Mouse (Mus musculus): ENCODE results near the gene H13. TPM values are rescaled to one million over a fixed set of nuclear protein-coding genes. Genes with fewer than 3 reads are reported as not detected.

Gene H13
- total and polyA plus RNA-seq, 2 experiments from 2014 or later, result 162 to 196 TPM

DNA sequence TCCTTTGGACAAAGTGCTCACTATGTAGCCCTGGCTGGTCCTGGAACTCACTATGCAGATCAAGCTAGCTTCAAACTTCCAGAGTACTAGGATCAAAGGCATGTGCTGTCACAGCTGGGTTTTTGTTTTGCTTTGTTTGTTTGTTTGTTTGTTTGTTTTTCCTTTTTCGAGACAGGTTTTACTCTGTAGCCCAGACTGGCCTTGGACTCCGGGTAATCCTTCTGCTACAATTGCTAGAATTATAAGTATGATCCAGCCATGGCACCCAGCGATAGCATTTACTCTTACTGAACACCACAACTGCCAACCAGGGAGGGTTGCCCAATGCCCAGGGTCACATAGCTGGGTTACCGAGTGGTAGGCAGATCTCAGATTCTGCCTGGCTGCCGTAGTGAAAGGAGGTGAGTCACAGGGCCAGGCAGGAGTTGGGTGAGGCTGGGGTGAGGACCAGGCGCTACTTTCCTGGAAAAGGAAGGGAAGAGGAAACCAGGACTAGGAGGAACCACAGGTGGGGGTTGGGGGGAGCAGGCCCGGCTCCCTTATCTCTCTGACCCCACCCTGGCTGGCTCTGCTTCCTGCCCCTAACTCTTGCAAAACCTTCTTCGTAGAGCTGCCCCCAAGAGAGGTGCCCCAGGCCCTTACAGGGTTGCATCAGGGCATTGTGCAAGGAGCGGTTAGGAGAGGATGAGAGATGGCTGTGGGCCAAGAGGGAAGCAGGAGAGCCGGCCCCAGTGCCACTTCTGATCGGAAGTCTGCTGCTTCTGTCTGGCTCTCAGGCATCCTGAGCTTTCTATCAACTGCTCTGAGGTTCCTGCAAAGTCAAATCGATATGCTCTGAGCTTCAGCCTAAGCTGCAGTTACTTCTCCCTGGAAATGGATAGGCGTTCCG is 72.1 kb downstream of the H13 start:
- Histone ChIP-seq H3K4me1 (ENCODE audit: insufficient read depth, low read length) (peaks cover 3% of the 10 kb centered on the region; the same call in 1 of the 2 replicates), H3K9ac (replicated peaks; ENCODE audit: low read length) (no peak overlapping the region)

DNA sequence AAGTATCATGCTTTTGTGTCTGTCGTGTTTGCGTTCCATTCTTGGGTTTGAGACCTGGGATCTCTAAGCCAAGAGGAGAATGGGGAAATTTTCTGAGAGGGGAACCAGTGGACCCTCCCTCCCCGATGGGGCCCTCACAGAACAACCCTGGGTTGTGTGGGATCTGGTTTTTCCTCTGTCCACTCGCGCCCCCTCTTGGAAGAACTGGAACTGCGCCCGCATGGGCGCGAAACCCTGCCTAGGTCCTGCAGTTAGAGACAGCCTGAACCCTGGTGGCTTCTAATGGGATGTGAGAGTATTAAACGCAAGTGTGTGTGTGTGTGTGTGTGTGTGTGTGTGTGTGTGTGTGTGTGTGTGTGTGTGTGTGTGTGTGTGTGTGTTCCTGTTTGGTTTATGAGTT is 73.2 kb downstream of the H13 start:
- 0 out of 2 replicates have a peak, but pooled peaks cover 3% of the 10 kb centered on the region for H3K4me1 ChIP-seq (ENCODE audit: insufficient read depth, low read length)
- no peaks in the 10 kb centered on the region for H3K9me3 ChIP-seq (ENCODE audit: low read length)
- ATAC-seq (peak; percentile 60), DNase-seq (ENCODE audit: low spot score) (peak; percentile 75)
- H3K4me2 ChIP-seq (ENCODE audit: low read depth, low read length), result no peak overlapping the region
- H3K27ac ChIP-seq, result peak overlapping the region; percentile 12; the same call in 1 of the 2 replicates
- H3K4me3 ChIP-seq (ENCODE audit: low read length), result no peak overlapping the region
- peak; percentile 75 for TF ChIP-seq CTCF (IDR thresholded peaks at IDR 0.05; ENCODE audit: low read depth)
- H3K36me3 ChIP-seq (ENCODE audit: insufficient read depth, low read length), result no peaks in the 10 kb centered on the region
- WGBS, result 17% methylated on average over 10 of the region's 10 CpGs
- no peaks in the 10 kb centered on the region for H3K27me3 ChIP-seq (ENCODE audit: insufficient read depth, low read length)
- H3K9ac ChIP-seq (replicated peaks; ENCODE audit: low read length), result no peak overlapping the region

More for the DNA sequence above, 72.1 kb downstream of the H13 start:
- no peak for TF ChIP-seq CTCF (IDR thresholded peaks at IDR 0.05; ENCODE audit: low read depth)
- Histone ChIP-seq H3K27me3 (ENCODE audit: insufficient read depth, low read length) (no peaks in the 10 kb centered on the region), H3K4me2 (ENCODE audit: low read depth, low read length) (peak overlapping the region; percentile 24; the same call in 1 of the 2 replicates), H3K27ac (peak overlapping the region; percentile 27; the same call in 1 of the 2 replicates), H3K4me3 (ENCODE audit: low read length) (no peak overlapping the region), H3K36me3 (ENCODE audit: insufficient read depth, low read length) (no peaks in the 10 kb centered on the region), H3K9me3 (ENCODE audit: low read length) (no peaks in the 10 kb centered on the region)
- WGBS, result 44% methylated on average over 14 of the region's 14 CpGs
- ATAC-seq (peak; percentile 48), DNase-seq (ENCODE audit: low spot score) (peak; percentile 77)

DNA sequence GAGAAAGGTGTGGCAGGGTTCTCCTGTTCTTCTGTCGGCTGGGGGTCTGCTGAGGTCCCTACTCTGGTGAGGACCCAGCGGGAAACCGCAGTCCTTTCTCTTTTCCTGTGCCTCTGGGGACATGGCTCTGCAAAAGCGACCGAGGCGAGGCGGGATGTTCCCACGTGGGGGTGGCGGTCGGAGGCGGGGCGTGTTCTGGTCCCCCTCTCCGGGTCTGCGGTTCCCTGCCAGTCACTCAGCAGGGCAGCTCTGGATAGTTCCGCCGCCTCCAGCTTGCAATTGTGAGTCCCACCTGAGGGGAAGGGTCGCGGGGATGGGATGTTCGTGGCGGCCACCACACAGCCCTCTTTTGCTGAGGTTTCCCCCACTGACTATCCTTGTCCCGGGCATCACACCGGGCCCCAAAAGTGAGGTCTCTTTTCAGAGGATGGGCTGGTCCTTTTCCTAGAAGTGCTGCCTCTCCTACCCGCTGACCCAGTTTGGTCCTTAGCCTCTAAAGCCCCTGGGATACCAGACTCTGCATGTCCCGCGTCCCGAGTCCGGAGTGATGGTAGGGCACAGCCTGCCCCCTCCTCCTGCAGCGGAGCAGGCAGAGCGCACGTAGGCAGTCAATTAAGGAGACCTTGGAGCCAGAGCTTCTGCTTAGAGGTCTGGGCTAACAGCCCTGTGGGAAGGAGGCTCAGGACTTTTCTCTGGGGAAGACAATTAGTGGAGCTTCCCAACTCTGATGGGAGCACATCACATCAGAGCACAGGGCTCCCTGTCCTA is 84.9 kb downstream of the H13 start, which contains the start of gene Cox4i2:
Gene Cox4i2, plus strand, starts transcription at position 230 of the 768 bp plus-strand sequence.
- Histone ChIP-seq H3K4me3 (ENCODE audit: low read length) (peak within 1 kb of the TSS; percentile 18), H3K4me1 (ENCODE audit: insufficient read depth, low read length) (0 out of 2 replicates have a peak, but pooled peaks cover 4% of the 10 kb centered on the region), H3K36me3 (ENCODE audit: insufficient read depth, low read length) (no peaks in the 10 kb centered on the region), H3K9me3 (ENCODE audit: low read length) (no peaks in the 10 kb centered on the region), H3K27me3 (ENCODE audit: insufficient read depth, low read length) (no peaks in the 10 kb centered on the region), H3K4me2 (ENCODE audit: low read depth, low read length) (peak within 1 kb of the TSS; percentile 48), H3K9ac (replicated peaks; ENCODE audit: low read length) (0 out of 2 replicates have a peak within 1 kb of the TSS, but pooled peaks have one; percentile 2), H3K27ac (no peak within 1 kb of the TSS)
- 8% methylated on average over 29 of the region's 30 CpGs for WGBS
- ATAC-seq (no peak), DNase-seq (ENCODE audit: low spot score) (no peak)
- no peak for TF ChIP-seq CTCF (IDR thresholded peaks at IDR 0.05; ENCODE audit: low read depth)

DNA sequence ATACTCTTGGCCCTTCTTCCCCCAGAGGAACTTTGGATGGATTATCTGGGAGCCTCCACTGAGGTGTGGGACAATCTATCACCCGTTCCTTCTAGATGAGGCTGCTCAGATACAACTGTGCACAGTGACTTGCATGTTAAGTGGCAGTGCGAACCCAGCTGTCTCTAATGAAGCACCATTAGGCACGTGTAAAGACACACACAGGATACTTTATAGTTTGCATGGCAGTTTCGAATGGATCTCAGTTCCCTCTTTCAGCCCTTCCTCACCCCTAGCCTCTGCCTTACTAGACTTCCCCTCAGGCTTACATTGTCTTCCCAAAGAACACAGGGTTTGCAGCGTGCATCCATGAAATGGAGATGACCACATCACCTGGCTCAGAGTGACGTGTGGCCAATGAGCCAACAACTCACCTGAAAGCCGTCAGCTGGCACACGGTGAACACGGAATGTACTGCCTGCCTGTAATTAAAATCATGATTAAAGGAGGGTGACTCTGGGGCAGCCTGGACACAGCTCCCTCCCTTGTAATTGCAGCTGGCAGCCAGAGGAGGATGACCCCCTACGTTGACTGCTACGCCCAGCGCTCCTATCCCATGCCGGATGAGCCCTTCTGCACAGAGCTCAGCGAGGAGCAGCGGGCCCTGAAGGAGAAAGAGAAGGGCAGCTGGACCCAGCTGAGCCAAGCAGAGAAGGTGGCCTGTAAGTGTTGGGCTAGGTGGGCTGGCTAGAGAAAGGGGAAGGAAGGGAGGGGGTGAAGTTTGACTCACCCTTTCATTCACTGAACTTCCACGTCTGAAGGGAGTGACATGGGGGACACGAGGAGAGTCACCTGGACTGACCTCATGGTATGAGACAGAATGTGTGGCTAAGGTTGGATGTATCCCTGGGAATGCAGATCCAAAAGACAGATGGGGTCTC is 87.5 kb downstream of the H13 start:
- Histone ChIP-seq H3K4me1 (ENCODE audit: insufficient read depth, low read length) (0 out of 2 replicates have a peak, but pooled peaks cover 4% of the 10 kb centered on the region), H3K9me3 (ENCODE audit: low read length) (no peaks in the 10 kb centered on the region), H3K27ac (no peak overlapping the region), H3K9ac (replicated peaks; ENCODE audit: low read length) (no peak overlapping the region), H3K27me3 (ENCODE audit: insufficient read depth, low read length) (no peaks in the 10 kb centered on the region), H3K4me2 (ENCODE audit: low read depth, low read length) (no peak overlapping the region), H3K36me3 (ENCODE audit: insufficient read depth, low read length) (no peaks in the 10 kb centered on the region), H3K4me3 (ENCODE audit: low read length) (no peak overlapping the region)
- DNase-seq (ENCODE audit: low spot score), result no peak
- WGBS, result 65% methylated on average over 17 of the region's 17 CpGs
- TF ChIP-seq CTCF (IDR thresholded peaks at IDR 0.05; ENCODE audit: low read depth), result no peak; the same call in 1 of the 2 replicates
- ATAC-seq, result 0 out of 2 replicates have a peak, but pooled peaks have one; percentile 24

DNA sequence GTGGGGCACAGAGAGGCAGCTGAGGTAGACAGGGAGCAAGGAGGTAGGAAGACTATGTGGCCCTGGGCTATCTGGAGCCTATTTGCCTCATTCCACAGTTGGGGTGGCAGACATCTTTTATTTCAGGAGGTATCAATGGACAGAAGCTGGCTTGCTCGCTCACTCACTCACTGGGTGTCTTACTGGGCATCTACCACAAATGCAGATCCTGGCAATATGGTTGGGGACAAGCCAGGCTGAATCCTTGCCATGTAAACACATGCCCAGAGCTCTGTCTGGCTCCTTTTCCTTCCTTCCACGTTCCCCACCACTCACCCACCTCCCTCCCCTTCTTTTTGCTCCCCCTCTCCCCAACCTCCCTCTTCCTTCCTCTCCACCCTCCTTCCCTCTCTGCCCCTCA is 88.2 kb downstream of the H13 start:
- H3K36me3 ChIP-seq (ENCODE audit: insufficient read depth, low read length), result no peaks in the 10 kb centered on the region
- no peak overlapping the region for H3K27ac ChIP-seq
- 43% methylated on average over 2 of the region's 2 CpGs for WGBS
- no peak overlapping the region for H3K4me2 ChIP-seq (ENCODE audit: low read depth, low read length)
- ATAC-seq (no peak), DNase-seq (ENCODE audit: low spot score) (peak; percentile 40)
- no peak overlapping the region for H3K9ac ChIP-seq (replicated peaks; ENCODE audit: low read length)
- no peaks in the 10 kb centered on the region for H3K9me3 ChIP-seq (ENCODE audit: low read length)
- H3K4me1 ChIP-seq (ENCODE audit: insufficient read depth, low read length), result 0 out of 2 replicates have a peak, but pooled peaks cover 4% of the 10 kb centered on the region
- no peak for TF ChIP-seq CTCF (IDR thresholded peaks at IDR 0.05; ENCODE audit: low read depth)
- no peak overlapping the region for H3K4me3 ChIP-seq (ENCODE audit: low read length)
- H3K27me3 ChIP-seq (ENCODE audit: insufficient read depth, low read length), result no peaks in the 10 kb centered on the region

Other genes starting within 250 kb of the H13 start
- not detected in 2 replicates for gene Defb23, start 204.8 kb upstream of the H13 start, total RNA-seq (2014; rRNA removed)
- not detected in 2 replicates for gene Defb23, start 204.8 kb upstream of the H13 start, polyA plus RNA-seq (2015; fragmentation: Nextera tagmentation; extraction: Ambion mirVana)
- gene Defb20, start 192.4 kb upstream of the H13 start, total RNA-seq (2014; rRNA removed), result not detected in 2 replicates
- not detected in 2 replicates for gene Defb20, start 192.4 kb upstream of the H13 start, polyA plus RNA-seq (2015; fragmentation: Nextera tagmentation; extraction: Ambion mirVana)
- not detected in 2 replicates for gene Defb22, start 179.3 kb upstream of the H13 start, total RNA-seq (2014; rRNA removed)
- not detected in 2 replicates for gene Defb22, start 179.3 kb upstream of the H13 start, polyA plus RNA-seq (2015; fragmentation: Nextera tagmentation; extraction: Ambion mirVana)
- gene Defb26, start 157.8 kb upstream of the H13 start, total RNA-seq (2014; rRNA removed), result not detected in 2 replicates
- not detected in 2 replicates for gene Defb26, start 157.8 kb upstream of the H13 start, polyA plus RNA-seq (2015; fragmentation: Nextera tagmentation; extraction: Ambion mirVana)
- gene Defb28, start 151.2 kb upstream of the H13 start, total RNA-seq (2014; rRNA removed), result not detected in 2 replicates
- not detected in 2 replicates for gene Defb28, start 151.2 kb upstream of the H13 start, polyA plus RNA-seq (2015; fragmentation: Nextera tagmentation; extraction: Ambion mirVana)
- not detected in 2 replicates for gene Defb29, start 129.4 kb upstream of the H13 start, total RNA-seq (2014; rRNA removed)
- gene Defb29, start 129.4 kb upstream of the H13 start, polyA plus RNA-seq (2015; fragmentation: Nextera tagmentation; extraction: Ambion mirVana), result not detected in 2 replicates
- not detected in 2 replicates for gene Gm17416, start 100.1 kb upstream of the H13 start, total RNA-seq (2014; rRNA removed)
- not detected in 2 replicates for gene Gm17416, start 100.1 kb upstream of the H13 start, polyA plus RNA-seq (2015; fragmentation: Nextera tagmentation; extraction: Ambion mirVana)
- gene Defb21, start 96.7 kb upstream of the H13 start, total RNA-seq (2014; rRNA removed), result not detected in 2 replicates
- gene Defb21, start 96.7 kb upstream of the H13 start, polyA plus RNA-seq (2015; fragmentation: Nextera tagmentation; extraction: Ambion mirVana), result not detected in 2 replicates
- gene Defb19, start 89.1 kb upstream of the H13 start, total RNA-seq (2014; rRNA removed), result not detected in 2 replicates
- not detected in 2 replicates for gene Defb19, start 89.1 kb upstream of the H13 start, polyA plus RNA-seq (2015; fragmentation: Nextera tagmentation; extraction: Ambion mirVana)
- gene Defb45, start 70.1 kb upstream of the H13 start, total RNA-seq (2014; rRNA removed), result not detected in 2 replicates
- gene Defb45, start 70.1 kb upstream of the H13 start, polyA plus RNA-seq (2015; fragmentation: Nextera tagmentation; extraction: Ambion mirVana), result not detected in 2 replicates
- gene Defb36, start 65.1 kb upstream of the H13 start, total RNA-seq (2014; rRNA removed), result not detected in 2 replicates
- not detected in 2 replicates for gene Defb36, start 65.1 kb upstream of the H13 start, polyA plus RNA-seq (2015; fragmentation: Nextera tagmentation; extraction: Ambion mirVana)
- not detected in 2 replicates for gene Defb25, start 46.4 kb upstream of the H13 start, total RNA-seq (2014; rRNA removed)
- not detected in 2 replicates for gene Defb25, start 46.4 kb upstream of the H13 start, polyA plus RNA-seq (2015; fragmentation: Nextera tagmentation; extraction: Ambion mirVana)
- 1.0 and 1.1 TPM in 2 replicates for gene Rem1, start 42.5 kb upstream of the H13 start, total RNA-seq (2014; rRNA removed)
- 0.57 and 0.65 TPM in 2 replicates for gene Rem1, start 42.5 kb upstream of the H13 start, polyA plus RNA-seq (2015; fragmentation: Nextera tagmentation; extraction: Ambion mirVana)
- gene Mcts2, start 17.6 kb downstream of the H13 start, total RNA-seq (2014; rRNA removed), result 9.0 and 14.0 TPM in 2 replicates
- 29.4 and 31.2 TPM in 2 replicates for gene Mcts2, start 17.6 kb downstream of the H13 start, polyA plus RNA-seq (2015; fragmentation: Nextera tagmentation; extraction: Ambion mirVana)
- 142 and 198 TPM in 2 replicates for gene Id1, start 66.8 kb downstream of the H13 start, total RNA-seq (2014; rRNA removed)
- 99.3 and 104 TPM in 2 replicates for gene Id1, start 66.8 kb downstream of the H13 start, polyA plus RNA-seq (2015; fragmentation: Nextera tagmentation; extraction: Ambion mirVana)
- gene Cox4i2, start 84.7 kb downstream of the H13 start, total RNA-seq (2014; rRNA removed), result 2.1 and 7.1 TPM in 2 replicates
- 4.8 and 6.1 TPM in 2 replicates for gene Cox4i2, start 84.7 kb downstream of the H13 start, polyA plus RNA-seq (2015; fragmentation: Nextera tagmentation; extraction: Ambion mirVana)
- gene Bcl2l1, start 162.3 kb downstream of the H13 start, total RNA-seq (2014; rRNA removed), result 130 and 135 TPM in 2 replicates
- gene Bcl2l1, start 162.3 kb downstream of the H13 start, polyA plus RNA-seq (2015; fragmentation: Nextera tagmentation; extraction: Ambion mirVana), result 110 and 123 TPM in 2 replicates
- gene Tpx2, start 178.5 kb downstream of the H13 start, total RNA-seq (2014; rRNA removed), result 8.1 and 15.6 TPM in 2 replicates
- 14.3 and 21.0 TPM in 2 replicates for gene Tpx2, start 178.5 kb downstream of the H13 start, polyA plus RNA-seq (2015; fragmentation: Nextera tagmentation; extraction: Ambion mirVana)
- 0.14 and 0.58 TPM in 2 replicates for gene Mylk2, start 241.9 kb downstream of the H13 start, total RNA-seq (2014; rRNA removed)
- 0.08 and 0.20 TPM in 2 replicates for gene Mylk2, start 241.9 kb downstream of the H13 start, polyA plus RNA-seq (2015; fragmentation: Nextera tagmentation; extraction: Ambion mirVana)